Mouse (Mus musculus): ENCODE results near the gene Rapgef4. TPM values are rescaled to one million over a fixed set of nuclear protein-coding genes. Genes with fewer than 3 reads are reported as not detected.

Gene Rapgef4
- polyA plus RNA-seq, 1 experiment: 11.3 TPM

DNA sequence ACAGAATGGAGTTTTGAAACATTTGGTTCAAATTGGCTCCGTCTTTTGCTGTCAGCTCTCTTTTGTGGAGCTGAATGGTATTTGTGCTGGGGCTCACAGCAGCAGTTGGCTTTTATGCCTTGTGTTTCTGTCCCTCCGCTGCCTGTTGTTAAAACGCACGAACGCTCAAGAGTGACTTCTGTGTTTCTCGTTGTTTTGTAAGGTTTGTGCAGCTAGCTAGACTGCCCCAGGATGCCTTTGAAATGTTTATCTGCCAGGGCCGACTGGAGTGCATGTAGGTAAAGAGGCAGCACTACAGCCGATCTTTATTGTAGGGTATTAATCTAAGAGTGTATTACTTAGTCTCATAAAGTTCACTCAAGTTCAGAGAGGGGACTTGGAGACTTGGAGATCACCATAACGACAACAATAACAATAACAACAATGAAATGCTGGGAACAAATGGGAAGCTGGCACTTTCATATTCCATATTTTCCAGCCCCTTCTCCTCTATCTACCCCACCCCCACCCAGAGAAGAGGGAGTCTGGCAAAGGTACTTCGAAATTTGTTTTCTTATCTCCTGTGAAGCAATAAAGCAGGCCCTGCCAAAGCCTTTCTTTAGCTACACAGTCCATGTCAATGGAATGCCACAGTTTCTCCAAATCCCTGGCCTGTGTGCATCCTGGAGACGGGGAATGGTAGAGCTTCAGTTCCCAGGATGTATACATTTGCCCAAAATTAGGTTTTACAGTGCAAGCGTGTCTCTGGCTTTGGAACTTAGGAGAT, 262.1 kb downstream of the Rapgef4 start:
- no peak overlapping the region for H3K4me3 ChIP-seq (ENCODE audit: extremely low read depth, insufficient read depth, insufficient read length)

DNA sequence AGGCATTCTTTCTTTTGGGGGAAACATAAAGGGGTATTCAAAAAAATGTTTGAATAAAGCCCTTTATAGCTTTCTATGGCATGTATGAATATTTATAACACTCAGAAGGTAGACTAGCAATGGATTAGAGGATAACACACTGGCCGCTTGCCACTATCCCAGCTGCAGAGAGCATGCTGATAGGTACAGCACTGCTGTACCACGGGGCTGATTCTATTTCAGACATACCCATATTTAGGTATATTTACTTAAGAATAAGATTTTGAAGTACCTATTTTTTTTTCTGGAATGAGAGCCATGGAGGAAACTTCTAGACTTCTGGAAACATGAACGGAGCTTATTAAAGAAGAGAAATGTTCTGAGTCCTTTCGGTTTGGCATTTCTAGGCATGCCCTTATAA, 264.6 kb downstream of the Rapgef4 start:
- WGBS: 85% methylated on average over 4 of the region's 4 CpGs
- Histone ChIP-seq H3K4me1 (ENCODE audit: control insufficient read depth, insufficient read depth, insufficient read length) (no peaks in the 10 kb centered on the region), H3K36me3 (ENCODE audit: control insufficient read depth, insufficient read depth, low read length) (peaks cover 2% of the 10 kb centered on the region), H3K27me3 (ENCODE audit: control insufficient read depth, insufficient read depth, low read length) (no peaks in the 10 kb centered on the region), H3K4me3 (ENCODE audit: extremely low read depth, insufficient read depth, insufficient read length) (no peak overlapping the region), H3K27ac (ENCODE audit: insufficient read depth, low read length) (no peak overlapping the region)
- TF ChIP-seq CTCF (IDR thresholded peaks at IDR 0.05; ENCODE audit: extremely low read depth, insufficient read depth, insufficient read length, insufficient replicate concordance) (no peak), POLR2A (IDR thresholded peaks at IDR 0.05; ENCODE audit: low read depth, low read length) (no peak)
- DNase-seq (ENCODE audit: low read depth in 1 of 2, low spot score in 2 of 2): no peak

More for the DNA sequence above, 262.1 kb downstream of the Rapgef4 start:
- Histone ChIP-seq H3K4me1 (ENCODE audit: control insufficient read depth, insufficient read depth, insufficient read length) (no peaks in the 10 kb centered on the region), H3K36me3 (ENCODE audit: control insufficient read depth, insufficient read depth, low read length) (peaks cover 11% of the 10 kb centered on the region), H3K27ac (ENCODE audit: insufficient read depth, low read length) (no peak overlapping the region), H3K27me3 (ENCODE audit: control insufficient read depth, insufficient read depth, low read length) (no peaks in the 10 kb centered on the region)
- TF ChIP-seq POLR2A (IDR thresholded peaks at IDR 0.05; ENCODE audit: low read depth, low read length) (no peak), CTCF (IDR thresholded peaks at IDR 0.05; ENCODE audit: extremely low read depth, insufficient read depth, insufficient read length, insufficient replicate concordance) (no peak)
- DNase-seq (ENCODE audit: low read depth in 1 of 2, low spot score in 2 of 2): no peak
- 87% methylated on average over 12 of the region's 12 CpGs for WGBS

DNA sequence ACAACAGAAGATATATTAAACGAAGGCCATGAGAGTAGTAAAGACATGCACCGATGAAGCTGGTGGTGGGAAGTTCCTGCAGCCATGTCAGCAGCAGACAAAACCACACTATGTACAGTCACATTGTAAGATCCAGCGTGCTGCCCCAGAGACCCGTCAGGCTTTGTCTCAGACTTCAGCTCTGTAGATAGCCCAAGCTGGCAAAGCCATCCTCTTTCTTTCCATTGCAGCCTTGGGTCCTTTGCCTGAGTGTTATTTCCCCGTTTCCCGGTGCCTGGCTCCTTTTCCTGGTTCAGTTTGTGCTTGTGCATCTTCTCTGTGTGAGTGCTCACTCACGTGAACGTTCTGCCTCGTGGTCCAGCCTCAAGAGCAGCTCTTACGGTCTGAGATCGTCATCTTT, 265.3 kb downstream of the Rapgef4 start:
- Histone ChIP-seq H3K27ac (ENCODE audit: insufficient read depth, low read length) (no peak overlapping the region), H3K36me3 (ENCODE audit: control insufficient read depth, insufficient read depth, low read length) (peaks cover 2% of the 10 kb centered on the region), H3K4me1 (ENCODE audit: control insufficient read depth, insufficient read depth, insufficient read length) (no peaks in the 10 kb centered on the region), H3K4me3 (ENCODE audit: extremely low read depth, insufficient read depth, insufficient read length) (no peak overlapping the region), H3K27me3 (ENCODE audit: control insufficient read depth, insufficient read depth, low read length) (no peaks in the 10 kb centered on the region)
- no peak for DNase-seq (ENCODE audit: low read depth in 1 of 2, low spot score in 2 of 2)
- WGBS: 89% methylated on average over 11 of the region's 11 CpGs
- no peak for TF ChIP-seq CTCF (IDR thresholded peaks at IDR 0.05; ENCODE audit: extremely low read depth, insufficient read depth, insufficient read length, insufficient replicate concordance)

DNA sequence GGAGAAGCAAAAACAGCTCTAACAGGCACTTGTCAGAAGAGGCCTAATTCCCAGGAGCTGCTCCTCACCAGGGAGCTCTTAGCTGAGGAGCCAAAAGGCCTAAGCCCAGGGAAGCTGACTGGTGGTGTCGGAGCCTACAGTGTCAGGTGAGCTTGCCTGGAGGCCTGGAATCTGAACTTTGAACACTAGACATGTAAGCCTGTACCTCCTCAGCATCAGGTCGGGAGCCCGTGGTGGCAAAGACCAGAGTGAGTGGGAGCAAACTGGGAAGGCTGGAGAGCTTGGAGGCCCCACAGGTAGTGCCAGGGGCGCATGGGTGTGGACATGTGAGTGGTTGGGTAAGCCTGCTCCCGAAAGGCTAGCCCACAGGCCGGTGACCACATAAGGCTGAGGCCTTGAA, 266.8 kb downstream of the Rapgef4 start:
- H3K36me3 ChIP-seq (ENCODE audit: control insufficient read depth, insufficient read depth, low read length): peaks cover 2% of the 10 kb centered on the region
- TF ChIP-seq CTCF (IDR thresholded peaks at IDR 0.05; ENCODE audit: extremely low read depth, insufficient read depth, insufficient read length, insufficient replicate concordance) (no peak), POLR2A (IDR thresholded peaks at IDR 0.05; ENCODE audit: low read depth, low read length) (no peak)
- 90% methylated on average over 6 of the region's 6 CpGs for WGBS

DNA sequence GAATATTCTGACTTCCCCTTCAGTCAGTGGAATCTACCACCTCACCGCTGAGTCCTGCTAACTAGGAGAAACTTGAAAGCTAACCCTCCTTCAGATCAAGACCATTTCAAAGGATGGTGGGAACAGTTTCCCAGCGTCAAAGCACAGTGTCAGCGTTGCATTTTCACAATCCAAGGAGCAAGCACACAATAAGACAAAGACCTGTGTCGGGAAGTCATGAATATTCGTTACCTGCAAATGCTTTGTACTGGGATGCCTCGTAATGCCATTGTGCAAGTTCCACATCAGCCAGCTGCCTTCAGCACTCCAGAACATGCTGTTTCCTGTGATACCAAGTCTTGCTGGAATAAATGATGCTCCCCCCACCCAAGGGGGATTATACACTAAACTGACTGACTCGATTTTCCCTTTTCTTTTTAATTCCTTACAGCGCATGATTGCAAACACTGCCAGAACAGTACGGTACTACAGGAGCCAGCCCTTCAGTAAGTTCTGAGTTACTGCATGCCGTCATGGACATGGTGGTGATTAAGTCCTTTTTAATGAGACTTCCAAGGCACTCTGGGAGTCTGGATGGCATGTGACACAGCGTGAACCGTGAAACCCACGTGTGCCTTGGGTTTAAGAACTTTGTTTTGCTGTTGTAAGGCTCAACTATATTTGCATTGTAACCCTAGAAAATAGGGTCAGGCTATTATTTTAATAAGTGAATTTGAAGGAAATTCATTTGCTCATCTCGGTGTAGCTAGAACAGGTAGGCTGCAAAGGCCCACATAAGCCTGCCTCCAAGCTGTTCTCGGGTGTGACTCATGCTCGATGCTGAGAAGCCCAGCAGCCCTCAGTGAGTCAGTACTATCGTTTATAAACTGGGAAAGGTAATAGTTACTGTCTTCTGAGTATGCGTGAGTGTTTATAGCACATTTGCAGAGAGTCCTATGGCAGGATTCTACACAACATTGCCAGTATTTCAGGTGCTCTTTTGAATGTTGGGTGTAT, 271.8 kb downstream of the Rapgef4 start:
- H3K4me1 ChIP-seq (ENCODE audit: control insufficient read depth, insufficient read depth, insufficient read length): no peaks in the 10 kb centered on the region
- no peaks in the 10 kb centered on the region for H3K27me3 ChIP-seq (ENCODE audit: control insufficient read depth, insufficient read depth, low read length)
- DNase-seq (ENCODE audit: low read depth in 1 of 2, low spot score in 2 of 2): no peak
- TF ChIP-seq POLR2A (IDR thresholded peaks at IDR 0.05; ENCODE audit: low read depth, low read length) (no peak), CTCF (IDR thresholded peaks at IDR 0.05; ENCODE audit: extremely low read depth, insufficient read depth, insufficient read length, insufficient replicate concordance) (no peak)
- WGBS: 89% methylated on average over 18 of the region's 18 CpGs
- peaks cover 2% of the 10 kb centered on the region; the same call in 1 of the 2 replicates for H3K36me3 ChIP-seq (ENCODE audit: control insufficient read depth, insufficient read depth, low read length)
- H3K27ac ChIP-seq (ENCODE audit: insufficient read depth, low read length): no peak overlapping the region
- H3K4me3 ChIP-seq (ENCODE audit: extremely low read depth, insufficient read depth, insufficient read length): no peak overlapping the region

More for the DNA sequence above, 266.8 kb downstream of the Rapgef4 start:
- DNase-seq (ENCODE audit: low read depth in 1 of 2, low spot score in 2 of 2): no peak
- H3K4me1 ChIP-seq (ENCODE audit: control insufficient read depth, insufficient read depth, insufficient read length): no peaks in the 10 kb centered on the region
- no peak overlapping the region for H3K27ac ChIP-seq (ENCODE audit: insufficient read depth, low read length)
- no peaks in the 10 kb centered on the region for H3K27me3 ChIP-seq (ENCODE audit: control insufficient read depth, insufficient read depth, low read length)
- H3K4me3 ChIP-seq (ENCODE audit: extremely low read depth, insufficient read depth, insufficient read length): no peak overlapping the region

DNA sequence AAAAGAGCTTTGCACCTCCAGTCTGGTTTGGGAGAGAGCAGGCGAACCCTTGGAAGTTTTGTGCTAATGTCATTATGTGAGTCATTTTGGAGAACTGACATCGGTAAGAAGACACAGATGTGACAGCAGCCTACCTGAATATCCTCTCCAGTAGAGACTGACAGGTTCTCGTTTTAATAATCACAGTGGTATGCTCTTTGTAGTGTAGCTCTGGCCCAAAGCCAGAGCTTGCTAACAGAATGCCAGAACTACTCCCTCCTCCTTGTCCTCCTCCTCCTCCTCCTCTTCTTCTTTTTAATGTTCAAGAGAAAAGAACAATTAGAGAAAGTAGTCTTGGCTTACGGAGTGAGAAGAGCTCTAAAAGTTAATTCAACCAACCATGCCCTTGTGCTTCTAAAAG, 272.8 kb downstream of the Rapgef4 start:
- no peak for TF ChIP-seq CTCF (IDR thresholded peaks at IDR 0.05; ENCODE audit: extremely low read depth, insufficient read depth, insufficient read length, insufficient replicate concordance)
- TF ChIP-seq POLR2A (IDR thresholded peaks at IDR 0.05; ENCODE audit: low read depth, low read length): no peak
- Histone ChIP-seq H3K4me3 (ENCODE audit: extremely low read depth, insufficient read depth, insufficient read length) (no peak overlapping the region), H3K36me3 (ENCODE audit: control insufficient read depth, insufficient read depth, low read length) (peaks cover 2% of the 10 kb centered on the region; the same call in 1 of the 2 replicates), H3K27ac (ENCODE audit: insufficient read depth, low read length) (no peak overlapping the region), H3K4me1 (ENCODE audit: control insufficient read depth, insufficient read depth, insufficient read length) (no peaks in the 10 kb centered on the region), H3K27me3 (ENCODE audit: control insufficient read depth, insufficient read depth, low read length) (no peaks in the 10 kb centered on the region)
- 85% methylated on average over 4 of the region's 4 CpGs for WGBS
- DNase-seq (ENCODE audit: low read depth in 1 of 2, low spot score in 2 of 2): no peak

All from spleen, adult 2 months (tissue).